Mouse (Mus musculus) neural tube, embryonic 14.5 days (tissue): ENCODE data around the gene Sugp2. TPM values are rescaled to one million over a fixed set of nuclear protein-coding genes. Genes with fewer than 3 reads are reported as not detected.
A peak's percentile ranks its signal among the peaks of the same experiment; 100 is the strongest.

Source experiments
- ATAC-seq: fragments of 200-750 bp; cut with Nextera tagmentation; 2 replicates; pipeline ENCODE4 v1.8.0; 2017; ENCODE audit warnings: low read depth, mild to moderate bottlenecking, moderate TSS enrichment, moderate library complexity
- H3K27ac ChIP-seq: fragments of 300-500 bp; sonication (generic); 2 replicates; pipeline ENCODE4 v1.5.1; 2014; ENCODE audit warnings: low read depth, mild to moderate bottlenecking, control low read depth, low read length, moderate library complexity, mixed read lengths
- H3K27me3 ChIP-seq: fragments of 300-500 bp; sonication (generic); 2 replicates; pipeline ENCODE4 v1.6.1; 2014; ENCODE audit warnings: low read length; ENCODE audit not compliant: control insufficient read depth, insufficient read depth
- H3K36me3 ChIP-seq: fragments of 300-500 bp; sonication (generic); 2 replicates; pipeline ENCODE4 v1.6.1; 2014; ENCODE audit warnings: low read length, mixed read lengths; ENCODE audit not compliant: control insufficient read depth, insufficient read depth
- H3K4me1 ChIP-seq: fragments of 300-500 bp; sonication (generic); 2 replicates; pipeline ENCODE4 v1.6.1; 2014; ENCODE audit warnings: low read length; ENCODE audit not compliant: control insufficient read depth, insufficient read depth
- H3K4me2 ChIP-seq: fragments of 300-500 bp; sonication (generic); 2 replicates; pipeline ENCODE4 v1.6.1; 2014; ENCODE audit warnings: mild to moderate bottlenecking, low read depth, low read length, control low read depth
- H3K4me3 ChIP-seq: fragments of 300-500 bp; sonication (generic); 2 replicates; pipeline ENCODE4 v1.5.1; 2014; ENCODE audit warnings: low read depth, low read length, control low read depth, mixed read lengths
- H3K9ac ChIP-seq: fragments of 300-500 bp; sonication (generic); replicated peaks from 2 replicates; pipeline ENCODE4 v1.6.1; 2014; ENCODE audit warnings: low read depth, mild to moderate bottlenecking, control low read depth, low read length, mixed read lengths
- H3K9me3 ChIP-seq: fragments of 300-500 bp; sonication (generic); 2 replicates; pipeline ENCODE4 v1.6.1; 2016; ENCODE audit warnings: low read length; ENCODE audit not compliant: control insufficient read depth
- WGBS: fragments of 180-500 bp; shearing (Covaris S2); extraction: QIAGEN DNeasy Blood & Tissue Kit; methylation state at CpG from one replicate; pipeline ENCODE4 v1.1.7; 2014; 5-methylcytosine and 5-hydroxymethylcytosine counted together
- polyA plus RNA-seq: library from polyadenylated mRNA; unstranded; fragments of >200 nt; fragmentation: Nextera tagmentation; extraction: Ambion mirVana; gene quantifications from 2 replicates; pipeline ENCODE4 v1.2.1, GENCODE M21; 2014

The Sugp2 gene
- polyA plus RNA-seq, 1 experiment from 2014 or later, result 77.1 TPM

GRCm38 (mm10) chr8:70302901-70303300, 68.9 kb downstream of the Sugp2 start:
- Histone ChIP-seq H3K4me3 (peak overlapping the region; percentile 85), H3K27ac (peak overlapping the region; percentile 56), H3K9ac (peak overlapping the region; percentile 70), H3K36me3 (peaks cover 44% of the 10 kb centered on the region), H3K9me3 (no peaks in the 10 kb centered on the region), H3K27me3 (no peaks in the 10 kb centered on the region), H3K4me2 (peak overlapping the region; percentile 97), H3K4me1 (peaks cover 19% of the 10 kb centered on the region)
- 6% methylated on average over 16 of the region's 16 CpGs for WGBS
- peak; percentile 55 for ATAC-seq

- ATAC-seq, result no peak
- 38% methylated on average over 2 of the region's 2 CpGs for WGBS
- no peak overlapping the region for H3K4me3 ChIP-seq
- no peaks in the 10 kb centered on the region for H3K27me3 ChIP-seq
- H3K9ac ChIP-seq, result no peak overlapping the region
- H3K9me3 ChIP-seq, result no peaks in the 10 kb centered on the region
- H3K4me2 ChIP-seq, result no peak overlapping the region
- H3K4me1 ChIP-seq, result no peaks in the 10 kb centered on the region
- no peak overlapping the region for H3K27ac ChIP-seq
- peaks cover 62% of the 10 kb centered on the region for H3K36me3 ChIP-seq
These were observed 75.3 kb downstream of the Sugp2 start for GRCm38 (mm10) chr8:70309311-70309710.

DNA sequence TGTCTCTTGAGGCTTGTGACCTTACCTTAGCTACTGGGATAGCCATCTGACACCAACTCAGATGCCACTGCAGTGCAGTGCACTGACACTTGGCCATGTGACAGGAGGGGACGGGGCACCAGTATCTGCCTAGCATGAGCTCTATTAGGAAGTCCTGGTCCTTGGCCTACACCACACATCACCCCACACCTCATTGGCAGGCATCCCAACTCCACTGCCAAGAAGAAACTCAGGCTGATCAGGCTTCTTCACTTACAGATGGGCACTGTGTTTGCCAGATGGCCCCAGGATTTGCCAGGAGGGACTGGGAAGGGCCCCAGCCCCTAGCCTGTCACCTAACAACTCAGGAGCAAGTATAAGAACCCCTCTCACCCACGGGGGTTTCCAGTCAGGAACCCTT, 79.4 kb downstream of the Sugp2 start:
- H3K27me3 ChIP-seq, result no peaks in the 10 kb centered on the region
- no peak for ATAC-seq

DNA sequence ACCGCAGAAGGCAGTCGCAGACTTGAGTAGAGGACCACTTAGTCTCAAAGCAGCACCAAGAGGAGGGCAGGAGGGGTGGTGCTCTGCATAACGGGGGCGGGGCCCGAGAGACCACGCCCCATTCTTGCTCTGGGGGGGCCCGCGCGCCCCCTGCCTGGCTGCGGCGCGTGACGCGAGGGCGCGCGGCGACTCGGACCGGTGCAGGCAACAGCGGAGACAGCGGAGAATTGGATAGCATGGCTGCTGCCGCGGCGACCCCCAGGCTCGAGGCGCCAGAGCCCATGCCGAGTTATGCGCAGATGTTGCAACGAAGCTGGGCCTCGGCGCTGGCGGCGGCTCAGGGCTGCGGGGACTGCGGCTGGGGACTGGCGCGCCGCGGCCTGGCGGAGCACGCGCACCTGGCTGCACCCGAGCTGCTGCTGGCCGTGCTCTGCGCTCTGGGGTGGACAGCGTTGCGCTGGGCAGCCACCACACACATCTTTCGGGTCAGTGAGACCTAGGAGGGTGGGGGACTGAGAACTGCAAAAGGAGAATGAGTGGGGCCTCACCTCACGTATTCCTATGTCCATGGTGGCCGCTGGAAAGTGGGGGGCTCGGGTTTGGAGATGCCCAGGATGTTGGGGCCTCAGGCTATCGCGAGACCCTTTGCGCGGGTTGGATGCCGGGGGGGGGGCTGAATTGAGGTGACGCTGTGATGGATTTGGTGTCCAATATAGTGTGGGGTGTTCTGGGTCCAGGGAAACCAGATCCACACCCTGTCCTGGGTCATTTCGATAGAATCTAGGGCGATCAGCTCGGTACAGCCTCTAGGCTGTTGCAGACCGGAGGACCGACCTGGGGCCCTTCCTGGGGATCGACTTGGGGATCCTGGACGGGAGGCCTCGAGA, 81.8 kb downstream of the Sugp2 start, which contains the start of gene Cers1:
Gene Cers1 (plus strand): TSS at position 152 of the 887 bp plus-strand sequence.
- WGBS, result 2% methylated on average over 56 of the region's 66 CpGs
- Histone ChIP-seq H3K27ac (peak within 1 kb of the TSS; percentile 86), H3K4me3 (peak within 1 kb of the TSS; percentile 64), H3K4me2 (peak within 1 kb of the TSS; percentile 85), H3K9ac (peak within 1 kb of the TSS; percentile 74), H3K4me1 (peaks cover 21% of the 10 kb centered on the region), H3K9me3 (no peaks in the 10 kb centered on the region), H3K36me3 (peaks cover 20% of the 10 kb centered on the region), H3K27me3 (no peaks in the 10 kb centered on the region)
- ATAC-seq, result peak; percentile 53

More for the DNA sequence above, 79.4 kb downstream of the Sugp2 start:
- Histone ChIP-seq H3K36me3 (peaks cover 26% of the 10 kb centered on the region), H3K9me3 (no peaks in the 10 kb centered on the region), H3K4me1 (peaks cover 21% of the 10 kb centered on the region), H3K27ac (no peak overlapping the region), H3K9ac (no peak overlapping the region), H3K4me3 (no peak overlapping the region), H3K4me2 (no peak overlapping the region)
- WGBS, result 86% methylated on average over 2 of the region's 2 CpGs

- H3K4me2 ChIP-seq, result peak overlapping the region; percentile 85
- H3K4me3 ChIP-seq, result peak overlapping the region; percentile 64
- peak overlapping the region; percentile 86 for H3K27ac ChIP-seq
- H3K9ac ChIP-seq, result peak overlapping the region; percentile 74
- H3K36me3 ChIP-seq, result peaks cover 16% of the 10 kb centered on the region
- 10% methylated on average over 15 of the region's 15 CpGs for WGBS
- no peaks in the 10 kb centered on the region for H3K9me3 ChIP-seq
- H3K4me1 ChIP-seq, result peaks cover 21% of the 10 kb centered on the region
- peak; percentile 87 for ATAC-seq
- H3K27me3 ChIP-seq, result no peaks in the 10 kb centered on the region
These were observed 82.8 kb downstream of the Sugp2 start for GRCm38 (mm10) chr8:70316511-70317504.

GRCm38 (mm10) chr8:70317872-70318271, 83.8 kb downstream of the Sugp2 start:
- Histone ChIP-seq H3K9me3 (no peaks in the 10 kb centered on the region), H3K27me3 (no peaks in the 10 kb centered on the region), H3K36me3 (peaks cover 12% of the 10 kb centered on the region; the same call in 1 of the 2 replicates), H3K27ac (no peak overlapping the region), H3K4me2 (peak overlapping the region; percentile 85; the same call in 1 of the 2 replicates), H3K4me1 (peaks cover 21% of the 10 kb centered on the region), H3K4me3 (no peak overlapping the region; the same call in 1 of the 2 replicates), H3K9ac (peak overlapping the region; percentile 74; the same call in 1 of the 2 replicates)
- WGBS, result 90% methylated on average over 5 of the region's 5 CpGs
- ATAC-seq, result no peak

- Histone ChIP-seq H3K9ac (no peak overlapping the region), H3K9me3 (no peaks in the 10 kb centered on the region), H3K27me3 (no peaks in the 10 kb centered on the region), H3K36me3 (peaks cover 24% of the 10 kb centered on the region), H3K4me1 (no peaks in the 10 kb centered on the region), H3K4me3 (no peak overlapping the region), H3K4me2 (no peak overlapping the region), H3K27ac (no peak overlapping the region)
- 91% methylated on average over 3 of the region's 3 CpGs for WGBS
- ATAC-seq, result no peak
These were observed 89.7 kb downstream of the Sugp2 start for GRCm38 (mm10) chr8:70323716-70324115.

DNA sequence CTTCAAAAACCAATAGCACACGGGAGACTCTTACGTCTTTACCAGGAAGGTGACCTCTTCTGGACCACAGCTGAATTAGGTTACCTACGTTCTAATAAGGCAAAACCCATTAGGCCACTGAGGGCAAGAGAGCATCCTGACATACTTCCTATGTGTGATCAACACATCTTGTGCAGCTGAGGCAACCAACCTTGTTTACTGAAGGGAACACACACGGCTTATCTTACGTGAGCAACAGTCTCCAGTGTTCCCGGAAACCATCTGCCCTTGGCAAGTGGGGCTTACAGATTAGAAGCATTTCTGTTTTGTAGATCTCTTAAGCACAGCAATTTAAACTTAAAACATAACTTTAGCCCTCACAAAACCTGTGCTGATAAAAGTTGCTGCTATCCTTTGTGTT, 93.5 kb downstream of the Sugp2 start:
- Histone ChIP-seq H3K9me3 (no peaks in the 10 kb centered on the region), H3K27me3 (no peaks in the 10 kb centered on the region), H3K4me3 (no peak overlapping the region), H3K36me3 (peaks cover 45% of the 10 kb centered on the region), H3K27ac (no peak overlapping the region), H3K9ac (no peak overlapping the region), H3K4me1 (peaks cover 21% of the 10 kb centered on the region), H3K4me2 (no peak overlapping the region)
- ATAC-seq, result no peak
- 95% methylated on average over 6 of the region's 6 CpGs for WGBS
